Mouse (Mus musculus) monocyte, adult 5-6 weeks (primary cell): ENCODE data around the gene Nexmif. TPM values are rescaled to one million over a fixed set of nuclear protein-coding genes. Genes with fewer than 3 reads are reported as not detected.
"Not testable (repeated sequence)": the region's sequence is repeated elsewhere in the genome, so short reads cannot be mapped to it uniquely, and the experiment has no call there.

Source experiments
- ATAC-seq: fragments of 153-309, 156-312 bp; replicated peaks from 2 replicates; pipeline ENCODE4 v1.8.0; 2017; ENCODE audit warnings: mild to moderate bottlenecking; ENCODE audit not compliant: low TSS enrichment, insufficient number of reproducible peaks, severe bottlenecking, poor library complexity, low FRiP score
- total RNA-seq: library from RNA; stranded (forward); fragments of 200-1000, 200-491, 200-594 nt; gene quantifications from 3 replicates; pipeline ENCODE4 v1.2.3, GENCODE M21; 2017

Gene Nexmif
- 0.19 TPM in 1 of 3 replicates, not detected in the others for total RNA-seq

GRCm38 (mm10) chrX:104200736-104201591 lies at the start of gene Nexmif:
Gene Nexmif, minus strand, starts transcription at chrX:104201185.
- no peak for ATAC-seq

- ATAC-seq, result no peak
Measured at GRCm38 (mm10) chrX:104208701-104209100, 7.7 kb upstream of the Nexmif start.

DNA sequence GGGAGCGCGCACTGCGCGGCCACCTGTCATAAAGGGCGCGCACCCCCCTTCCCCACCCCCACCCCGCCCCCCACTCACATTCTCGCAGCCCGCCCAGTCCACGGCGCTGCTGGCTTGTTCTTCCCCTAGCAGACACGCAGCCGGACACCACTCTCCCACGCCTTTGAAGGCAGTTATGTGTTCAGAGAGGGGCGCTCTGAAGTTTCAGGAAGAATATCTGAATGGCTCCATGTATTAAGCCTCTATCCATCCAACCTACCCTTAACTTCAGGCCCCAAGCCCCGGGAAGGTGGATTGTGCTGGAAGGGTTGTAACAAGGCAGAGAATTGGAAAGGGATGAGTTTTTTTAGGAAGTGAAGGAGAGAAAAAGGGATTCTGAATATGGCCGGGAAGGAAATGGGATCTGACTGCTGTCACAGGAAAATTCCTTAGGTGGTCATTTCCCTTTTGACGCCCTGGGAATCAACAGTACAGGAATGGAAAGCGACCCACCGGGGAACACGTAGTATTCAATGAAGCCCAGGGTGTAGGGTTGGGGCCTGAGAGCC lies 681 bp upstream of the Nexmif start:
- no peak for ATAC-seq

GRCm38 (mm10) chrX:104200388-104200735 lies 623 bp downstream of the Nexmif start:
- ATAC-seq, result no peak

DNA sequence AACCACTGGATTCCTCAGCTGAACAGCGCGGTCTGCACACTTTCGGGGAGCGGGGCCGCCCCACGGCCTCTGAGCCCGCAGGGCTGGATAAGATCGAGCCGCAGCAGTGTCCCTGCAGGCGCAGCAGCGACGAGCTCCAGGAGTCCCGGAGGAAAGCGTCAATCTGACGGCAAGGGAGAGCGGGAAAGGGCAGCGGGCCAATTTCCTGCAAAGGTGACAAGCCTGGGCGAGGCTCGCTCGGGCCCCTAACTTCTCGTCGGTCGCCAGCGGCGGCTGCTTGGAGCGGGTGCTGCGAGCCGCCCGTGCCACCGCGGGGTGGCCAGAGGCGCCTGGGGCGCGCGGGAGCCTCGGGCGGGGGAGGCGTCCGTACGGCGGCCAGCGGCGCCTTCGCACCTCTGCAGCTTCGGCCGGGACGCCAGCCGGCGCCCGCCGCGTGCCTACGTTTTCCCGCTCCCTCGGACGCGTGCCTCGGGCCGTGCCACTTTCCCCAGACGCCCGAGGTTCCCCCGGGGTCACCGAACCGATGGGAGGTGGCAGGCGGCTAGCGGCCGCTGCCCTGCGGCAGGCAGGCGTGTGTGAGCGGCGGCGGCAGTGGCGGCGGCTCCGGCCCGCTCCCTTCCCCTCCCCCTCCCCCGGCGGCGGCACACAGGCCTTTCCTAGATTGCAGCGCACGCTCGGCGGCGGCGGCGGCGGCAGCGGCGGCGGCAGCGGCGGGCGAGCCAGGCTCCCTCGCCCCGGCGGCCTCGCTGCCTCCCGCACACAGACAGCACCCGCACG lies 1.2 kb downstream of the Nexmif start:
- ATAC-seq, result no peak

- ATAC-seq, result no peak
Measured at GRCm38 (mm10) chrX:104199070-104199469, 1.9 kb downstream of the Nexmif start.

DNA sequence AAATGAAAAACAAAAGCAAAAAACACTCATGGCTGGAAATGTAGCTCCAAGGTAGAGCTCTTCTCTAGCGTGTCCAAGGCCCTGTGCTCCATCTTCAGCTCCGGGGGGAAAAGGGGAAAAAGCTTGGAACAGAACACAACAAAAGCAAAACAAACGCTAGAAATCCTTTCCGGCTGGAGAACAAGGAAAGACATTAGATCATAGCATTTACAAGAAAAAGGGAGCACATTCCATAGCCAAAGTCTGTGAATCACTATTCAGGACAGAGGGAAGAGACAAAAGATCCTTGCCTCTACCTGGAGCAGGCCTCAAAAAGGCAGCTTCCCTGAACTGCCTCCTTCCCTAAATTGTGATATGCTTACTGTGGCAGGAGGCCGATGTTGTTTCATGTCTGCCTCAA lies 4.4 kb downstream of the Nexmif start:
- no peak for ATAC-seq

GRCm38 (mm10) chrX:104179257-104179656 lies 21.7 kb downstream of the Nexmif start:
- ATAC-seq, result no peak

DNA sequence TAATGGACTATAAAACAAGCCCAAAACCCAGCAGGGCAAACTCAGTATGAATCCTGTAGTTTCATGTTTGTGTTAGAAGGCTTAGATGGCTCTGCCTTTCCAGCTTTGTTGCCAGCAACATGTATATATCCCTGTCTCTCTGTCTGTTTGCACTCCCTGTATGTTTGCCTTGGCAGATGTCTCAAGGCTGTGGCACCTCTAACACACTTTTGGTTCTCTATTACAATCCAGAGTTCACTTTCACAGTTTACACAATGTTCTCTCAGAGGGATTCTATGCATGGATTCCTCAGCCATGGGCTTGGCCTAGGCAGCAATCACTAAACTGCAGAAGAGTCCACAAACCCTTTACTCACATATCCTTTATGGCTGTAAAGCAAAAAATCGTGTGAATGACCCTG lies 50.9 kb downstream of the Nexmif start:
- no peak for ATAC-seq

DNA sequence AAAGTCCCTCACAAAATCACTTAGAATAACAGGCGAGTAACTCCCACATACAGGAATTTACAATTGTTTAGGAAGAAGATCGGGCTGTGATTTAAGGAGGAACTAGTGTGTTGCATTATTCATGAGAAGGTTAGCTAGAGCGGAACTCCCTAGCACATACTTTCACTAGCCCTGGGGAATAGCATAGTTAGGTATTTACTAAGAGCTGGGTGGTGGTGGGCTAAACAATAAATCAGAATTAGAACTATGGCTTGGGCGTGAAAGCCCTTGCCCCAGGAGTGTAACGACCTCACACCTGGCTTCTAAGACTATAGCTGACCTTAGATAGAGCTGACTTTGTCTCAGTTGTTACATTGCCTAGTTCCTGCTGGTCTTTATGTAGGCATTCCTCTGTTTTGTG lies 85.7 kb downstream of the Nexmif start:
- ATAC-seq, result not testable (repeated sequence)

DNA sequence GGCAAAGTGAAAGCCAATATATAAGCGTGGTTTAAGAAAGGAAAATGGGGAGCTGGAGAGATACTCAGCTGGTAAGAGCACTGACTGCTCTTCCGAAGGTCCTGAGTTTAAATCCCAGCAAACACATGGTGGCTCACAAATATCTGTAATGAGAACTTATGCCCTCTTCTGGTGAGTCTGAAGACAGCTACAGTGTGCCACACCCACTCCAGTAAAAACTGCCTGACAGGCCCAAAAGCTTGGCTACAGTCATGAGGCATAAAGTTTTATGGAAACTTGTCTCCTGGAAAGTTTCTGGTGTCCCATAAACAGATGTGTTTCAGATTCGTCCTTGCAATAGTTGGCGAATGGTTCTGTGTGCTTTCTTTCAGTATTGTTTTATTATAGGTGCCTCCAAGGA lies 86.4 kb downstream of the Nexmif start:
- no peak for ATAC-seq

DNA sequence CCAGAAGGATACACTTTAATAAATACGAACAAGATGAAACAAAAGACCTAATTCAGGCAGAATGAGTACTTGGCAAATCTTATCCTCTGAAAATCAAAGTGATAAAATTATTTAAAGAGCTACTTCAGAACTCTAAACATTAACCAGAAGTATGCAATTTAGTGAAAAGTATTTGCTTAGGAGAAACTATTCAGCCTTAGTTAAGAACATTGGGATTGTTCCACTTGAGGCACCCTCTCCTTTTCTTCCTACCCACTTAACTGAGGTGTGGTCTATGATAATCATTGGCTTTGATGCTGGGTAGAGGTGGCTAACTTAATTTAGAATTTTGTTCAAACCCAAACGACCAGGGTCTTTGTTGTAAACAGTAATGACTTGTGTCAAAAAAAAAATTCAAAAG lies 146.1 kb downstream of the Nexmif start:
- ATAC-seq, result no peak

- ATAC-seq, result no peak
Measured at GRCm38 (mm10) chrX:104040276-104040675, 160.7 kb downstream of the Nexmif start.

- ATAC-seq, result no peak
Measured at GRCm38 (mm10) chrX:104033843-104034242, 167.1 kb downstream of the Nexmif start.

GRCm38 (mm10) chrX:104032756-104033155 lies 168.2 kb downstream of the Nexmif start:
- ATAC-seq, result no peak

Other genes starting within 250 kb of the Nexmif start
- 149 to 178 TPM (median 150 TPM) in 3 replicates for gene Rlim, start 219.9 kb downstream of the Nexmif start, total RNA-seq
- 65.3 to 71.3 TPM (median 65.7 TPM) in 3 replicates for gene Abcb7, start 212.7 kb upstream of the Nexmif start, total RNA-seq